Mouse (Mus musculus): ENCODE results near the gene Snx22. TPM values are rescaled to one million over a fixed set of nuclear protein-coding genes. Genes with fewer than 3 reads are reported as not detected.
A peak's percentile ranks its signal among the peaks of the same experiment; 100 is the strongest.

Gene Snx22
- polyA plus RNA-seq, 1 experiment from 2014 or later: 0.98 TPM

GRCm38 (mm10) chr9:66068971-66069391 is 538 bp downstream of the Snx22 start:
- Histone ChIP-seq H3K4me2 (peak overlapping the region; percentile 94), H3K9ac (peak overlapping the region; percentile 49), H3K36me3 (peaks cover 29% of the 10 kb centered on the region), H3K27ac (no peak overlapping the region), H3K4me3 (peak overlapping the region; percentile 53), H3K4me1 (replicated peaks) (peaks cover 12% of the 10 kb centered on the region), H3K9me3 (replicated peaks) (no peaks in the 10 kb centered on the region), H3K27me3 (0 out of 2 replicates have a peak, but pooled peaks cover 17% of the 10 kb centered on the region)
- under 1% methylated on average over 30 of the region's 30 CpGs for WGBS
- peak; percentile 28; the same call in 1 of the 2 replicates for ATAC-seq (replicated peaks; ENCODE audit: insufficient number of reproducible peaks, insufficient read depth, low FRiP score, low read depth)

GRCm38 (mm10) chr9:66068056-66068455 is 1.5 kb downstream of the Snx22 start:
- Histone ChIP-seq H3K9me3 (replicated peaks) (no peaks in the 10 kb centered on the region), H3K36me3 (peaks cover 38% of the 10 kb centered on the region), H3K27ac (no peak overlapping the region), H3K4me2 (no peak overlapping the region), H3K4me1 (replicated peaks) (peaks cover 12% of the 10 kb centered on the region), H3K9ac (no peak overlapping the region), H3K27me3 (0 out of 2 replicates have a peak, but pooled peaks cover 17% of the 10 kb centered on the region), H3K4me3 (no peak overlapping the region)
- 55% methylated on average over 4 of the region's 4 CpGs for WGBS
- ATAC-seq (replicated peaks; ENCODE audit: insufficient number of reproducible peaks, insufficient read depth, low FRiP score, low read depth): no peak

- H3K4me2 ChIP-seq: no peak overlapping the region
- no peaks in the 10 kb centered on the region for H3K9me3 ChIP-seq (replicated peaks)
- H3K27ac ChIP-seq: no peak overlapping the region
- H3K27me3 ChIP-seq: 0 out of 2 replicates have a peak, but pooled peaks cover 17% of the 10 kb centered on the region
- 25% methylated on average over 5 of the region's 5 CpGs for WGBS
- peaks cover 12% of the 10 kb centered on the region for H3K4me1 ChIP-seq (replicated peaks)
- no peak for ATAC-seq (replicated peaks; ENCODE audit: insufficient number of reproducible peaks, insufficient read depth, low FRiP score, low read depth)
- H3K9ac ChIP-seq: no peak overlapping the region
- peaks cover 43% of the 10 kb centered on the region for H3K36me3 ChIP-seq
- H3K4me3 ChIP-seq: no peak overlapping the region
These were observed 2.0 kb downstream of the Snx22 start for GRCm38 (mm10) chr9:66067542-66067941.

DNA sequence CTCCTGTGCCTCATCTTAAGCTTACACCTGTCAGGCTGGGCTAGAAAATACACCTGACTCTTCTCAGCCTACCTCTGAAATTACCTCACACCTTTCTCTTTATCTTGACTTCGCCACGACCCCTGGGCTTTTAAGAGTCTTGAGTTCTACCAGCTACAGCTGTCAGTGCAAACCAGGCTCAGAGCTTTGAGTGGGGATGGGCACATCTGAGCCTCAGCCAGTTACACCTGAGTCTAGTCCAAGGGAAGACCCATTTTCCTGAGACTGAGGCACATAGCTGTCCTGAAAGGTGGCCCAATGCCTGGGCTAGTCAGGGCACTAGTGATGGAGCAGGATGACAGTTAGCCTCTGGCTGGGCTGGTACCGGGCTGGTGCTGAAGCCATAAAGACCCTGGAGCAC is 2.7 kb downstream of the Snx22 start:
- Histone ChIP-seq H3K27me3 (0 out of 2 replicates have a peak, but pooled peaks cover 17% of the 10 kb centered on the region), H3K36me3 (peaks cover 48% of the 10 kb centered on the region), H3K9me3 (replicated peaks) (no peaks in the 10 kb centered on the region), H3K4me1 (replicated peaks) (peaks cover 12% of the 10 kb centered on the region), H3K4me2 (no peak overlapping the region), H3K27ac (no peak overlapping the region), H3K4me3 (no peak overlapping the region), H3K9ac (no peak overlapping the region)
- 81% methylated on average over 3 of the region's 3 CpGs for WGBS
- ATAC-seq (replicated peaks; ENCODE audit: insufficient number of reproducible peaks, insufficient read depth, low FRiP score, low read depth): no peak

GRCm38 (mm10) chr9:66064316-66064715 is 5.2 kb downstream of the Snx22 start:
- Histone ChIP-seq H3K4me1 (replicated peaks) (peaks cover 23% of the 10 kb centered on the region), H3K9me3 (replicated peaks) (no peaks in the 10 kb centered on the region), H3K9ac (no peak overlapping the region), H3K4me3 (no peak overlapping the region), H3K36me3 (peaks cover 48% of the 10 kb centered on the region), H3K4me2 (no peak overlapping the region), H3K27ac (no peak overlapping the region), H3K27me3 (0 out of 2 replicates have a peak, but pooled peaks cover 14% of the 10 kb centered on the region)
- WGBS: 96% methylated on average over 11 of the region's 11 CpGs
- ATAC-seq (replicated peaks; ENCODE audit: insufficient number of reproducible peaks, insufficient read depth, low FRiP score, low read depth): no peak

- Histone ChIP-seq H3K4me2 (no peak overlapping the region), H3K36me3 (peaks cover 48% of the 10 kb centered on the region), H3K9me3 (replicated peaks) (no peaks in the 10 kb centered on the region), H3K4me3 (no peak overlapping the region), H3K4me1 (replicated peaks) (peaks cover 17% of the 10 kb centered on the region), H3K27ac (no peak overlapping the region), H3K9ac (no peak overlapping the region), H3K27me3 (0 out of 2 replicates have a peak, but pooled peaks cover 6% of the 10 kb centered on the region)
- no peak for ATAC-seq (replicated peaks; ENCODE audit: insufficient number of reproducible peaks, insufficient read depth, low FRiP score, low read depth)
- WGBS: 82% methylated on average over 3 of the region's 3 CpGs
These were observed 6.1 kb downstream of the Snx22 start for GRCm38 (mm10) chr9:66063446-66063845.

- no peak for ATAC-seq (replicated peaks; ENCODE audit: insufficient number of reproducible peaks, insufficient read depth, low FRiP score, low read depth)
- Histone ChIP-seq H3K36me3 (peaks cover 41% of the 10 kb centered on the region), H3K27ac (no peak overlapping the region), H3K27me3 (no peaks in the 10 kb centered on the region), H3K4me1 (replicated peaks) (peaks cover 17% of the 10 kb centered on the region), H3K9ac (no peak overlapping the region), H3K4me3 (peak overlapping the region; percentile 70), H3K9me3 (replicated peaks) (no peaks in the 10 kb centered on the region), H3K4me2 (peak overlapping the region; percentile 70)
- 82% methylated on average over 3 of the region's 3 CpGs for WGBS
These were observed 7.9 kb downstream of the Snx22 start for GRCm38 (mm10) chr9:66061656-66062055.

- no peak for ATAC-seq (replicated peaks; ENCODE audit: insufficient number of reproducible peaks, insufficient read depth, low FRiP score, low read depth)
- no peaks in the 10 kb centered on the region for H3K9me3 ChIP-seq (replicated peaks)
- H3K4me2 ChIP-seq: peak overlapping the region; percentile 70
- no peak overlapping the region for H3K27ac ChIP-seq
- peaks cover 34% of the 10 kb centered on the region for H3K36me3 ChIP-seq
- peaks cover 17% of the 10 kb centered on the region for H3K4me1 ChIP-seq (replicated peaks)
- peak overlapping the region; percentile 70 for H3K4me3 ChIP-seq
- no peaks in the 10 kb centered on the region for H3K27me3 ChIP-seq
- H3K9ac ChIP-seq: peak overlapping the region; percentile 85
- 28% methylated on average over 4 of the region's 4 CpGs for WGBS
These were observed 8.5 kb downstream of the Snx22 start for GRCm38 (mm10) chr9:66060986-66061385.

DNA sequence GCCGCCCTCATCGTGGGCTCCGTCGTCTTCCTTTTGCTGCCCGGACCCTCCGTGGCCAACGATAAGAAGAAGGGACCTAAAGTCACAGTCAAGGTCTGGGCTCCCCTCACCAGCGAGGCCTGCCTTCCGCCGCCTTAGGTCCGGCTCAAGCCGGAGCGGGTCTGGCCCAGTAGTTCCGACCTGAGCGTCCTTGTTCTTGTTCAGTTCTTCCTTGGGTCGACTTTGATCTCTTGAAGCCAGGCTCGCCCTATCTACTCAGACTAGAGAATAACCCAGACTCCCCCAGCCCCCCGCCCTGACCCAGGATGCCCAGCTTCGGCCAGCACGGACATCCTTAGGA is 9.2 kb downstream of the Snx22 start:
- Histone ChIP-seq H3K27me3 (no peaks in the 10 kb centered on the region), H3K36me3 (peaks cover 27% of the 10 kb centered on the region), H3K4me2 (peak overlapping the region; percentile 70), H3K4me3 (peak overlapping the region; percentile 70), H3K9ac (peak overlapping the region; percentile 85), H3K4me1 (replicated peaks) (peaks cover 17% of the 10 kb centered on the region), H3K9me3 (replicated peaks) (no peaks in the 10 kb centered on the region), H3K27ac (peak overlapping the region; percentile 74)
- peak; percentile 56 for ATAC-seq (replicated peaks; ENCODE audit: insufficient number of reproducible peaks, insufficient read depth, low FRiP score, low read depth)
- 1% methylated on average over 18 of the region's 20 CpGs for WGBS

DNA sequence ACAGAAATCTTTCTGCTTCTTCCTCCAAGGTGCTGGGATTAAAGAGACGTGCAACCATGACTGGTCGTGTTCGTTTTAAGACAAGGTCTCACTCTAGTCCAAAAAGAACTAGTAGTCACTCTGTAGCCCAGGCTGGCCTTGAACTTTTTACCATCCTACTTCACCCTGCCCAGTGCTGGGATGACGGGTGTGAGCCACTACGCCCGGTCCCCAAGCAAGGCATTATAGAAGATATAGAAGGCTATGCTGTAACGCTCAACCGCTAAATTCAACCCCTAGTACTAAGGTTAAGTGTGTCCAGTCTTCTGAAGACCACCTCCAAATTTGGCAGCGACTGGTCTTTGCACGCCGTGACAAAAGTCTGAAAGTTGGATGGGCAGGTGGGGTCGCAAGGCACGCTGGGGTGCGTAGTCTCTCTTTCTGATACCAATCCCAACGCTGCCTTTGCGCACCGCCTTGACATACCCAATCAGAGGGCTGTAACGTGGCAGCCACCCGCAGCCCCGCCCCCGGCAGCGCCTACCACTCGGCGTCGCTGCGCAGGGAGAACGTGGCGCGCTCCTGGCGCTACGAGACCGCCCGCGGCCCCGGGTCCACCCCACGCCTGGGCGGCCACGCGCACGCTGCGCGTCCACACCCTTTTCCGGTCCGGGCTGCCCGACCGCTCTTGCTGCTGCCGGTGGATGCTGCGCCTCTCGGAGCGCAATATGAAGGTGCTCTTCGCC is 9.8 kb downstream of the Snx22 start, which contains the start of gene Ppib:
TSS of gene Ppib (plus strand) at position 640 of the 725 bp plus-strand sequence.
- Histone ChIP-seq H3K4me3 (peak within 1 kb of the TSS; percentile 70), H3K9ac (peak within 1 kb of the TSS; percentile 85), H3K27ac (peak within 1 kb of the TSS; percentile 74), H3K4me1 (replicated peaks) (peaks cover 17% of the 10 kb centered on the region), H3K36me3 (peaks cover 25% of the 10 kb centered on the region), H3K4me2 (peak within 1 kb of the TSS; percentile 74), H3K9me3 (replicated peaks) (no peaks in the 10 kb centered on the region), H3K27me3 (no peaks in the 10 kb centered on the region)
- under 1% methylated on average over 51 of the region's 51 CpGs for WGBS
- peak; percentile 99 for ATAC-seq (replicated peaks; ENCODE audit: insufficient number of reproducible peaks, insufficient read depth, low FRiP score, low read depth)

- 41% methylated on average over 1 of the region's 1 CpGs for WGBS
- Histone ChIP-seq H3K27me3 (no peaks in the 10 kb centered on the region), H3K4me1 (replicated peaks) (no peaks in the 10 kb centered on the region), H3K27ac (no peak overlapping the region), H3K9me3 (replicated peaks) (no peaks in the 10 kb centered on the region), H3K4me3 (no peak overlapping the region), H3K36me3 (no peaks in the 10 kb centered on the region), H3K4me2 (no peak overlapping the region), H3K9ac (no peak overlapping the region)
- ATAC-seq (replicated peaks; ENCODE audit: insufficient number of reproducible peaks, insufficient read depth, low FRiP score, low read depth): no peak
These were observed 15.9 kb downstream of the Snx22 start for GRCm38 (mm10) chr9:66053620-66054019.

GRCm38 (mm10) chr9:66052731-66053130 is 16.8 kb downstream of the Snx22 start:
- H3K4me3 ChIP-seq: no peak overlapping the region
- 97% methylated on average over 1 of the region's 1 CpGs for WGBS
- ATAC-seq (replicated peaks; ENCODE audit: insufficient number of reproducible peaks, insufficient read depth, low FRiP score, low read depth): no peak
- H3K4me1 ChIP-seq (replicated peaks): no peaks in the 10 kb centered on the region
- H3K27ac ChIP-seq: no peak overlapping the region
- H3K4me2 ChIP-seq: no peak overlapping the region
- no peaks in the 10 kb centered on the region for H3K36me3 ChIP-seq
- H3K27me3 ChIP-seq: no peaks in the 10 kb centered on the region
- H3K9me3 ChIP-seq (replicated peaks): no peaks in the 10 kb centered on the region
- no peak overlapping the region for H3K9ac ChIP-seq

Measured in heart, embryonic 15.5 days (tissue).